Mouse (Mus musculus) lung, postnatal 0 days (tissue): ENCODE measurements around the gene Gab1. TPM values are rescaled to one million over a fixed set of nuclear protein-coding genes. Genes with fewer than 3 reads are reported as not detected.
A peak's percentile ranks its signal among the peaks of the same experiment; 100 is the strongest.

Source experiments
- ATAC-seq: fragments of 200-750 bp; cut with Nextera tagmentation; 2 replicates; pipeline ENCODE4 v1.8.0; 2017; ENCODE audit warnings: moderate library complexity
- DNase-seq: peaks from one replicate; pipeline ENCODE4 v3.0.0-alpha.2; 2016; ENCODE audit warnings: low spot score
- H3K27ac ChIP-seq: fragments of 300-500 bp; sonication (generic); 2 replicates; pipeline ENCODE4 v1.5.1; 2014; ENCODE audit warnings: antibody characterized with exemption, mild to moderate bottlenecking, low read length, mixed read lengths
- H3K27me3 ChIP-seq: fragments of 300-500 bp; sonication (generic); replicated peaks from 2 replicates; pipeline ENCODE4 v1.6.1; 2014; ENCODE audit warnings: low read length, mixed read lengths; ENCODE audit not compliant: insufficient read depth
- H3K36me3 ChIP-seq: fragments of 300-500 bp; sonication (generic); 2 replicates; pipeline ENCODE4 v1.6.1; 2014; ENCODE audit warnings: low read length, mixed read lengths; ENCODE audit not compliant: insufficient read depth
- H3K4me1 ChIP-seq: fragments of 300-500 bp; sonication (generic); 2 replicates; pipeline ENCODE4 v1.6.1; 2014; ENCODE audit warnings: antibody characterized with exemption, low read depth, low read length, mixed read lengths; ENCODE audit not compliant: insufficient read depth
- H3K4me2 ChIP-seq: fragments of 300-500 bp; sonication (generic); replicated peaks from 2 replicates; pipeline ENCODE4 v1.6.1; 2014; ENCODE audit warnings: low read depth, mild to moderate bottlenecking, low read length, moderate library complexity, mixed read lengths
- H3K4me3 ChIP-seq: fragments of 300-500 bp; sonication (generic); 2 replicates; pipeline ENCODE4 v1.5.1; 2014; ENCODE audit warnings: low read depth, low read length
- H3K9ac ChIP-seq: fragments of 300-500 bp; sonication (generic); replicated peaks from 2 replicates; pipeline ENCODE4 v1.6.1; 2014; ENCODE audit warnings: low read depth, mild to moderate bottlenecking
- H3K9me3 ChIP-seq: fragments of 300-500 bp; sonication (generic); 2 replicates; pipeline ENCODE4 v1.6.1; 2016; ENCODE audit warnings: low read length, mixed read lengths
- CTCF ChIP-seq: IDR thresholded peaks from 2 replicates; pipeline ENCODE4 v1.5.1; 2016; ENCODE audit warnings: antibody characterized with exemption, mild to moderate bottlenecking
- EP300 ChIP-seq: IDR thresholded peaks from 2 replicates; pipeline ENCODE4 v1.6.1; 2016; ENCODE audit warnings: antibody characterized with exemption, mild to moderate bottlenecking, control low read depth
- WGBS: fragments of 180-500 bp; shearing (Covaris S2); extraction: QIAGEN DNeasy Blood & Tissue Kit; methylation state at CpG from one replicate; pipeline ENCODE4 v1.1.7; 2014; 5-methylcytosine and 5-hydroxymethylcytosine counted together
- polyA plus RNA-seq: library from polyadenylated mRNA; unstranded; fragments of >200 nt; fragmentation: Nextera tagmentation; extraction: Ambion mirVana; gene quantifications from 2 replicates; pipeline ENCODE4 v1.2.1, GENCODE M21; 2015

Gene Gab1
- polyA plus RNA-seq, 1 experiment from 2014 or later = 16.9 TPM

- Histone ChIP-seq H3K27ac (peak overlapping the region; percentile 43), H3K4me3 (no peak overlapping the region), H3K27me3 (no peaks in the 10 kb centered on the region), H3K36me3 (no peaks in the 10 kb centered on the region), H3K9ac (no peak overlapping the region), H3K4me2 (no peak overlapping the region), H3K4me1 (peaks cover 17% of the 10 kb centered on the region; the same call in 1 of the 2 replicates), H3K9me3 (no peaks in the 10 kb centered on the region)
- ATAC-seq (peak; percentile 58), DNase-seq (peak; percentile 78)
- 19% methylated on average over 11 of the region's 11 CpGs for WGBS
- TF ChIP-seq CTCF = no peak
Measured at GRCm38 (mm10) chr8:80868801-80869323, 11.5 kb downstream of the Gab1 start.

- Histone ChIP-seq H3K36me3 (no peaks in the 10 kb centered on the region), H3K4me2 (no peak overlapping the region), H3K4me3 (no peak overlapping the region), H3K4me1 (peaks cover 17% of the 10 kb centered on the region; the same call in 1 of the 2 replicates), H3K27ac (peak overlapping the region; percentile 27; the same call in 1 of the 2 replicates), H3K9ac (no peak overlapping the region), H3K27me3 (no peaks in the 10 kb centered on the region), H3K9me3 (no peaks in the 10 kb centered on the region)
- no peak for TF ChIP-seq EP300
- no peak for TF ChIP-seq CTCF
- DNase-seq = no peak
- ATAC-seq = no peak
- 57% methylated on average over 12 of the region's 12 CpGs for WGBS
Measured at GRCm38 (mm10) chr8:80868006-80868702, 12.2 kb downstream of the Gab1 start.

DNA sequence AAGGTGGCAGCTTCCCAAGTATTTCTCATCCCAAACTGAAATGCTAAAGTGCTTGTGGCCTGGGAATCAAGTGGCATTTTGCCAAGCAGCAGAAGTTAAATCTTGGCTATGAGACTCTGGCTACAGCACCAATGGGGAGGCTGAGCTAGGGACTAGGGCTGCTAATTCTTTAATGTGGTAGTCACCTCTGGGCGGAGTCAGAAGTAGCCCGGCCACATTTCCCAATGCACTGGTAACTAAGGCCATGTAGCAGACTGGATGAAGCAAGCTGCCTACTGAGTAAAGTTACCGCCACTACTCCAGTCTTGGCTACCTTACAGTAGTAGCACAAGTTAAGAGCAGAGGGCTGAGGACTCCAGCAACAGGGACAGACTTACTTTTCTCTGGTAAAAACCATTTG, 12.7 kb downstream of the Gab1 start:
- no peak overlapping the region for H3K9ac ChIP-seq
- no peaks in the 10 kb centered on the region for H3K36me3 ChIP-seq
- peak; percentile 90 for DNase-seq
- H3K4me1 ChIP-seq = peaks cover 17% of the 10 kb centered on the region; the same call in 1 of the 2 replicates
- WGBS = 50% methylated on average over 3 of the region's 3 CpGs
- no peak for TF ChIP-seq CTCF
- TF ChIP-seq EP300 = peak; percentile 64
- H3K27ac ChIP-seq = peak overlapping the region; percentile 54; the same call in 1 of the 2 replicates
- H3K9me3 ChIP-seq = no peaks in the 10 kb centered on the region
- H3K4me2 ChIP-seq = no peak overlapping the region
- no peaks in the 10 kb centered on the region for H3K27me3 ChIP-seq
- peak; percentile 87 for ATAC-seq
- H3K4me3 ChIP-seq = no peak overlapping the region

- H3K27ac ChIP-seq = peak overlapping the region; percentile 64; the same call in 1 of the 2 replicates
- H3K4me2 ChIP-seq = no peak overlapping the region
- no peaks in the 10 kb centered on the region for H3K27me3 ChIP-seq
- peak; percentile 46 for TF ChIP-seq CTCF
- no peak for TF ChIP-seq EP300
- H3K4me1 ChIP-seq = peaks cover 15% of the 10 kb centered on the region; the same call in 1 of the 2 replicates
- DNase-seq (no peak), ATAC-seq (no peak)
- H3K9me3 ChIP-seq = no peaks in the 10 kb centered on the region
- H3K9ac ChIP-seq = no peak overlapping the region
- H3K36me3 ChIP-seq = no peaks in the 10 kb centered on the region
- WGBS = 59% methylated on average over 8 of the region's 8 CpGs
- H3K4me3 ChIP-seq = no peak overlapping the region
Measured at GRCm38 (mm10) chr8:80865181-80865784, 15.0 kb downstream of the Gab1 start.

- Histone ChIP-seq H3K9me3 (no peaks in the 10 kb centered on the region), H3K4me3 (no peak overlapping the region), H3K27me3 (no peaks in the 10 kb centered on the region), H3K36me3 (no peaks in the 10 kb centered on the region), H3K4me1 (peaks cover 7% of the 10 kb centered on the region; the same call in 1 of the 2 replicates), H3K4me2 (no peak overlapping the region), H3K27ac (no peak overlapping the region), H3K9ac (no peak overlapping the region)
- DNase-seq (no peak), ATAC-seq (no peak)
- TF ChIP-seq EP300 (no peak), CTCF (no peak)
- 71% methylated on average over 5 of the region's 5 CpGs for WGBS
Measured at GRCm38 (mm10) chr8:80863393-80863792, 16.9 kb downstream of the Gab1 start.

- no peak overlapping the region for H3K9ac ChIP-seq
- WGBS = 96% methylated on average over 26 of the region's 26 CpGs
- DNase-seq (no peak), ATAC-seq (no peak)
- H3K27ac ChIP-seq = no peak overlapping the region
- TF ChIP-seq CTCF (no peak), EP300 (no peak)
- H3K36me3 ChIP-seq = no peaks in the 10 kb centered on the region
- peaks cover 3% of the 10 kb centered on the region; the same call in 1 of the 2 replicates for H3K4me1 ChIP-seq
- no peak overlapping the region for H3K4me2 ChIP-seq
- H3K9me3 ChIP-seq = no peaks in the 10 kb centered on the region
- H3K27me3 ChIP-seq = no peaks in the 10 kb centered on the region
- H3K4me3 ChIP-seq = no peak overlapping the region
Measured at GRCm38 (mm10) chr8:80859180-80859775, 21.0 kb downstream of the Gab1 start.
